Mouse (Mus musculus): Measurements from ENCODE around the gene Zfp981. TPM values are rescaled to one million over a fixed set of nuclear protein-coding genes. Genes with fewer than 3 reads are reported as not detected.
"Not testable (repeated sequence)": the region's sequence is repeated elsewhere in the genome, so short reads cannot be mapped to it uniquely, and the experiment has no call there.

Gene Zfp981
- 0.06 TPM for polyA plus RNA-seq (2012; fragmentation: generic; extraction: Trizol)

DNA sequence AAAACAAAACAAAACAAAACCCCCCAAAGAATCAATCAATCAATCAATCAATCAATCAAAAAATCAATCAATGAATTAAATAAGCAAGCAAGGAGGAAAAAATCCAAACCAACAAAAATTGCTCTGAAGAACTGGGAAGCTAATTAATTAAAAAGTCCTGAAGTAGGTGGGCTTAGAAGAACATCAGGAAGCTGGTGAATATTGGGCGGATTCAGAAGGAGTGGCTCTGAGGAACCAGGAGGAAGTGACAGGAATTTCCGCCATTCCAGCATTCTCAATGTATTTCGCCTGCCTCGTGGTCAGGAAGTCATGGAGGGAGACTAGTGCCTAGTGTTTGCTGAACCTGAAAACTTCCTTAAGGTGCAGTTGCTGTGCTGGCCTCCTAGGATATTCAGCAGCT, at the start of gene Zfp981:
TSS of gene Zfp981 (plus strand) at position 301 of the 400 bp plus-strand sequence.
- H3ac ChIP-seq (ENCODE audit: control insufficient read depth, insufficient read length); H3K79me2 ChIP-seq (ENCODE audit: control insufficient read depth, insufficient read depth); H3K4me2 ChIP-seq (ENCODE audit: low read depth); H3K36me3 ChIP-seq (ENCODE audit: control insufficient read depth, insufficient read depth); H3K27me3 ChIP-seq (ENCODE audit: control insufficient read depth, insufficient read depth, insufficient read length); H3K4me3 ChIP-seq: not testable (repeated sequence)

DNA sequence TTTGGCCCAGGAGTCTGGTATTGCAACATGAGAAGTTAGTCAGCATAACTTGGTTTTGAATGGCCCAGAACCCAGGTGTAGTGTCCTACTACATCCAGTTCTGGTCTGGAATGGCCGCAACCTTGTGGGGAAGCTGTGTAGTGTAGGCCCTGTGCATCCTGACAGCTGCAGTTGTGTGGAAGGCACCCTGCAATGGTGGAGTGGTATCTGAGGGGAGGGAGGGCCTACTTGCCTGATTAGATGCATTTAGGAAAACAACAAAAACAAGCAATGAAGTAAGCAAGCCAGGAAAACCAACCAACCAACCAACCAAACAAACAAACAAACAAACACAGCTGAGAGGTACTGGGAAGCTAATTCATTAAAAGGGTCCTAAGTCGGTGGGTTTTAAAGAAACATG, 49.3 kb upstream of the Zfp981 start:
- not testable (repeated sequence) for H3K4me3 ChIP-seq; H3ac ChIP-seq (ENCODE audit: control insufficient read depth, insufficient read length); H3K27me3 ChIP-seq (ENCODE audit: control insufficient read depth, insufficient read depth, insufficient read length); H3K4me2 ChIP-seq (ENCODE audit: low read depth); H3K36me3 ChIP-seq (ENCODE audit: control insufficient read depth, insufficient read depth); H3K79me2 ChIP-seq (ENCODE audit: control insufficient read depth, insufficient read depth)

DNA sequence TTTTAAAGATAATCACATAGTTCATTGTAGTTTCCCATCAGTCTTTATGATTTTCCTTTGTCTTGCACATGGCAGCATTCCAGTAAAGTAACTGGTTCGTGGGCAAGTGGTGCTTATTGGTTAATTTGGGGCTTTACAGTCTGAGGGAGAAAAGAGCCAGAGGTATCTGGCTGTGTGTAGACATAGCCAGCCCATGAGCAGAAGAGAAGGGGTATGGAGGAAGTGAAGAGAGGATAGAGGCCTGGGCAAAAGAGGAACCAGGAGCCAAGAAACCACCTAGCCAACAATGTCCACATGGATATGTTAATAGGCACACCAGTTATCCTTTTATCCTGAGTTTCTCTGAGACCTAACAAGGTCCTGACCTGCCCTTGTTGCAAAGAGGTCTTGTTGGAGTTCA, 47.7 kb upstream of the Zfp981 start:
- not testable (repeated sequence) for H3K36me3 ChIP-seq (ENCODE audit: control insufficient read depth, insufficient read depth); H3K79me2 ChIP-seq (ENCODE audit: control insufficient read depth, insufficient read depth); H3K4me2 ChIP-seq (ENCODE audit: low read depth); H3ac ChIP-seq (ENCODE audit: control insufficient read depth, insufficient read length); H3K4me3 ChIP-seq; H3K27me3 ChIP-seq (ENCODE audit: control insufficient read depth, insufficient read depth, insufficient read length)

DNA sequence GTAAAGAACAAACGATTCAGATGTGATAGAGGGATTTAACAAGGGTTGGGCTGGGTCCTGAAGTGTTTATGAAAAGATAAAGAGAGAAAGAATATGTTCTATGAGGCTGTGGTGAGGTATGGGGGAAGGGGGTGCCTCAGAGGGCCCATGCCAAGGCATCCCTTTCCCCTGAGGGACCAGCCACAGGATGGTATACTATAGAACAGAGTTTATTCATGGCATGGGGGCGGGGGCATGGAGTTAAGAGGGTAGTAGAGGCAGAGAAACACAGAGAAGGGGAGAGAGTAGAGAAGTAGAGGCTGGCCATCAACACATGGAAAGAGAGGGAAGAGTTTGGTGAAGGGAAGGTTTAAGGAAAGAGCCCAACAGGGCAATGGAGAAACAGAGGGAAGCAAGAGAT, 46.9 kb upstream of the Zfp981 start:
- no peaks in the 10 kb centered on the region for H3K27me3 ChIP-seq (ENCODE audit: control insufficient read depth, insufficient read depth, insufficient read length)
- no peak overlapping the region for H3ac ChIP-seq (ENCODE audit: control insufficient read depth, insufficient read length)
- no peak overlapping the region for H3K4me3 ChIP-seq
- TF ChIP-seq TCF12 (IDR thresholded peaks at IDR 0.05; ENCODE audit: insufficient read depth, poor library complexity, severe bottlenecking): no peak
- no peak for TF ChIP-seq USF1 (IDR thresholded peaks at IDR 0.05; ENCODE audit: low read depth)
- no peak for TF ChIP-seq E2F4 (IDR thresholded peaks at IDR 0.05; ENCODE audit: insufficient read depth)
- TF ChIP-seq POLR2AphosphoS2 (IDR thresholded peaks at IDR 0.05; ENCODE audit: insufficient read length, low read depth): no peak
- no peak for TF ChIP-seq SRF (IDR thresholded peaks at IDR 0.05; ENCODE audit: control insufficient read depth, insufficient read length, low read depth)
- no peak for TF ChIP-seq CEBPB (IDR thresholded peaks at IDR 0.05; ENCODE audit: insufficient read depth, poor library complexity, severe bottlenecking)
- TF ChIP-seq TCF3 (IDR thresholded peaks at IDR 0.05; ENCODE audit: insufficient read length, low read depth): no peak
- no peak for TF ChIP-seq MYOD1 (IDR thresholded peaks at IDR 0.05; ENCODE audit: control insufficient read depth in 1 of 3, insufficient read length in 2 of 3, low read depth in 2 of 3)
- no peak for TF ChIP-seq REST (IDR thresholded peaks at IDR 0.05; ENCODE audit: insufficient read depth, insufficient read length)
- TF ChIP-seq MYOG (IDR thresholded peaks at IDR 0.05; ENCODE audit: control insufficient read depth in 1 of 3, insufficient read depth in 1 of 3, insufficient read length in 2 of 3, low read depth in 2 of 3): no peak
- TF ChIP-seq POLR2A (IDR thresholded peaks at IDR 0.05; ENCODE audit: insufficient read length, low read depth): no peak
- no peak for TF ChIP-seq MAX (IDR thresholded peaks at IDR 0.05; ENCODE audit: low read depth)
- no peak overlapping the region for H3K4me2 ChIP-seq (ENCODE audit: low read depth)
- no peaks in the 10 kb centered on the region for H3K36me3 ChIP-seq (ENCODE audit: control insufficient read depth, insufficient read depth)
- H3K79me2 ChIP-seq (ENCODE audit: control insufficient read depth, insufficient read depth): no peaks in the 10 kb centered on the region

DNA sequence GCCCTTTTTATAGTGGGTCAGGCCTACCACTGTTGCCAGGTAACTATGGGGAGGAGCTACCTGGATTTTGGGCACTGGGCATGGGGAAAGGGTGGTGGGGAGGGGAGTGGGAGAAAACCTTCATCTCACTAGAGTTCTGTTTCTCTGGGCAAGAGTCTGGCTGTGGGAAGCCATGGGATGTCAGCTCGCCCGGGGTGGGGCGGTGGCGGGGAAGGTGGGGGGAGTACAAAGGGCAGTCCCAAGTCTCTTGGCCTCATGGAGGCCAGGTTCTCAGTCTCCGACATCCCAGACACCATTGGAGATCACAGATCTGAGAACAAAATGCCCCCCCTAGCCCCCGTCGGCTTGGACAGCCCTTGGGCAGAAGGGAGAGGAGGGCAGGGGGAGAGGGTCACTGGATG, 46.5 kb upstream of the Zfp981 start:
- Histone ChIP-seq H3K36me3 (ENCODE audit: control insufficient read depth, insufficient read depth) (no peaks in the 10 kb centered on the region), H3K79me2 (ENCODE audit: control insufficient read depth, insufficient read depth) (no peaks in the 10 kb centered on the region), H3K27me3 (ENCODE audit: control insufficient read depth, insufficient read depth, insufficient read length) (no peaks in the 10 kb centered on the region), H3K4me2 (ENCODE audit: low read depth) (no peak overlapping the region), H3ac (ENCODE audit: control insufficient read depth, insufficient read length) (no peak overlapping the region), H3K4me3 (no peak overlapping the region)
- TF ChIP-seq E2F4 (IDR thresholded peaks at IDR 0.05; ENCODE audit: insufficient read depth): no peak

DNA sequence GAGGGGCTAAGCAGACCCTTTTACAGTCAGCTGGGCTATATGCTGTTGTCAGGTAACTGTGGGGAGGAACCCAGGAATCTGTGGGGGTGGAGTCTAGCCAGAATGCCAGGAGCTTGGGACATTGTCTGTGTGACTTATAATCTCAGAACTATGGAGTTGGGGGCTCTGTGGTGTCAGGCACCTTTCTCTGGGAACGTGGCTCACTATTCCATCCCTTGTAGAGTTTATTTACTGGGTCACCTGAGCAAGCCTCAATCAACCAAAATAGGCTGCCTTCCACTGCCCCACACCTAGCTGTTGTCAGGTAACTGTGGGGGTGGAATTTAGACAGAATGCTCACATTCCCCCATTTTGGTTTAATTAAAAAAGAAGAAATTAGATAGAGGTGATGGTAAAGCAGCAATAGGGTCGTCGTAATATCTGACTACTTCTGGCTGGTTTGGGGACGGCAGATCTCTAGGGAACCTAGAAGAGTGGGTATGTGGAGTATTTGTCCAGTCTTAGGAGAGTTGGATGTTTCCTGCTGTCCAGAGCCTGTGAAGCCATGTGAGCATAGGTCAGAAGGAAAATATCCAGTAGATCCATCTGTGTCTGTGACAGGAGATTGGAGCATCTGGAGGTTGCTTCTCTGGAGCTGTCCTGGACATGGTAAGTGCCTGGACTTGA, 45.6 kb upstream of the Zfp981 start:
- no peak for TF ChIP-seq MYOG (IDR thresholded peaks at IDR 0.05; ENCODE audit: control insufficient read depth in 1 of 3, insufficient read depth in 1 of 3, insufficient read length in 2 of 3, low read depth in 2 of 3)
- no peak for TF ChIP-seq TCF3 (IDR thresholded peaks at IDR 0.05; ENCODE audit: insufficient read length, low read depth)
- no peak for TF ChIP-seq REST (IDR thresholded peaks at IDR 0.05; ENCODE audit: insufficient read depth, insufficient read length)
- no peak for TF ChIP-seq CEBPB (IDR thresholded peaks at IDR 0.05; ENCODE audit: insufficient read depth, poor library complexity, severe bottlenecking)
- no peak for TF ChIP-seq E2F4 (IDR thresholded peaks at IDR 0.05; ENCODE audit: insufficient read depth)
- TF ChIP-seq POLR2AphosphoS2 (IDR thresholded peaks at IDR 0.05; ENCODE audit: insufficient read length, low read depth): no peak
- TF ChIP-seq POLR2A (IDR thresholded peaks at IDR 0.05; ENCODE audit: insufficient read length, low read depth): no peak
- no peak for TF ChIP-seq SRF (IDR thresholded peaks at IDR 0.05; ENCODE audit: control insufficient read depth, insufficient read length, low read depth)

More for the DNA sequence above, 45.6 kb upstream of the Zfp981 start:
- Histone ChIP-seq H3K27me3 (ENCODE audit: control insufficient read depth, insufficient read depth, insufficient read length) (no peaks in the 10 kb centered on the region), H3K79me2 (ENCODE audit: control insufficient read depth, insufficient read depth) (no peaks in the 10 kb centered on the region), H3K4me3 (no peak overlapping the region), H3ac (ENCODE audit: control insufficient read depth, insufficient read length) (no peak overlapping the region), H3K36me3 (ENCODE audit: control insufficient read depth, insufficient read depth) (no peaks in the 10 kb centered on the region), H3K4me2 (ENCODE audit: low read depth) (no peak overlapping the region)
